Mouse (Mus musculus) v-Abl transformed pro-B cells (cell line): ENCODE results near the gene Prkch.

Source experiments
- in situ Hi-C, 2 experiments: fragments of 400-800 bp; cut with MboI; formaldehyde crosslinking; loops; one replicate each; pipeline ENCODE4 v1.15.1; 2025; ENCODE audit not compliant: unreplicated experiment in 2 of 2

The Prkch gene

GRCm38 (mm10) chr12:73584610-73585240, at the start of gene Prkch:
Prkch (plus strand) TSS chr12:73584796.
- in situ Hi-C loops, result loop anchor here in 1 of 2 experiments (25.0 kb wide), 1 partner anchor 1703 kb away; no protein-coding TSS in a partner anchor

DNA sequence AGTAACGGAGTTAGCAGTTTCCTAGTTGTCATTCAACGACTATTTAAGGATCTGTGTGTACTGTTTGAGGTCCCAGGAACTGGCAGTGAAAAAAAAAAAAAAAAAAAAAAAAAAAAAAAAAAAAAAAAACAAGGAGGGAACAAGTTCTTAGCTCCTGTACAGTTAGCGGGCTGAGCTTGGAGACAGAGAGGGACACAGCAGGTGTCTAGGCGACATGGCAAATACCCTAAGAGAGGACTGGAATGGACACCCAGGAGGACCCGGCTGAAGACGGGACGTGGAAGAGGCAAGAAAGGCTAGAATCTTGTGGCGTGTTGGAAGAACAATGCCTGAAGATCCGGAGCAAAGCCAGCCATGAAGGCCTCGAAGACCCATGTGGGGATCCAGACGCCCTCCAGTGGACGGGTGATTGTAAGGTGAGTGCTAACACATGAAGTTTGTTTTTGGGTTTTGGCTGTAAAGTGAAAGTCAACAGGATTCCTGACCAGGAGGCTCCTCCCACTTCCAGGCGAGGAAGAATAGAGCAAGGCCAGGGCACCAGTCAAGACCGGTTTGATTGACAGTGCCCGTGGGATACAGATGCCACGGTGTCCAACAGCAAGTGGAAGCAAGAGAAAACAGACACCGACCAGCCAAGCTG, 47.0 kb upstream of the Prkch start:
- in situ Hi-C loops, result loop anchor here (10.0 to 25.0 kb wide), 3 partner anchors 750 to 1450 kb away; partner anchors contain the start of genes Jkamp (in 2 of the 2) and L3hypdh (in 2 of the 2)

- in situ Hi-C loops, result loop anchor here (10.0 to 25.0 kb wide), 3 partner anchors 749 to 1451 kb away; partner anchors contain the start of genes Jkamp (in 2 of the 2) and L3hypdh (in 2 of the 2)
These were observed 46.5 kb upstream of the Prkch start for GRCm38 (mm10) chr12:73538139-73538508.

GRCm38 (mm10) chr12:73539151-73539550, 45.4 kb upstream of the Prkch start:
- in situ Hi-C loops, result loop anchor here (10.0 to 25.0 kb wide), 3 partner anchors 748 to 1452 kb away; partner anchors contain the start of genes Jkamp (in 2 of the 2) and L3hypdh (in 2 of the 2)

- in situ Hi-C loops, result loop anchor here (25.0 kb wide), 2 partner anchors 747 to 1453 kb away; partner anchors contain the start of genes Jkamp (in 2 of the 2) and L3hypdh (in 2 of the 2)
These were observed 44.2 kb upstream of the Prkch start for GRCm38 (mm10) chr12:73540402-73540801.

DNA sequence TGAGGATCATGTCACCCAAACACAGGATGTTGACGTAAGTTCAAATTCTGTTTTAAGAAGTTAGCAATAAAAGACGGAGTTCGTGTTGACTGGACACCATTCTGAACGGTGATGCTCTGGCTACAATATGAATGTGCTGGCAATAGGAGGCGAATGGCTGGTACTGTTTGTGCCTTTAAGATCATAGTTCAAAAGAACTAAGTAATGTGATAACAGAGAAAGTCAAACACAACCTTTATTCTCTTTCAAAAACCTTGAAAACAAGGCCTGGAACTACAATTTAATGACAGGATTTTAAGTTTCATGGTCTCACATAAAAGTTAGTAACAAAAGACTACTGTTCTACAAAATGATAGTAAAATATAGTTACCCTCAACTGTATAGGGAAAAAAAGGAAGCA, 41.4 kb upstream of the Prkch start:
- in situ Hi-C loops, result loop anchor here (25.0 kb wide), 2 partner anchors 744 to 1456 kb away; partner anchors contain the start of genes Jkamp (in 2 of the 2) and L3hypdh (in 2 of the 2)

DNA sequence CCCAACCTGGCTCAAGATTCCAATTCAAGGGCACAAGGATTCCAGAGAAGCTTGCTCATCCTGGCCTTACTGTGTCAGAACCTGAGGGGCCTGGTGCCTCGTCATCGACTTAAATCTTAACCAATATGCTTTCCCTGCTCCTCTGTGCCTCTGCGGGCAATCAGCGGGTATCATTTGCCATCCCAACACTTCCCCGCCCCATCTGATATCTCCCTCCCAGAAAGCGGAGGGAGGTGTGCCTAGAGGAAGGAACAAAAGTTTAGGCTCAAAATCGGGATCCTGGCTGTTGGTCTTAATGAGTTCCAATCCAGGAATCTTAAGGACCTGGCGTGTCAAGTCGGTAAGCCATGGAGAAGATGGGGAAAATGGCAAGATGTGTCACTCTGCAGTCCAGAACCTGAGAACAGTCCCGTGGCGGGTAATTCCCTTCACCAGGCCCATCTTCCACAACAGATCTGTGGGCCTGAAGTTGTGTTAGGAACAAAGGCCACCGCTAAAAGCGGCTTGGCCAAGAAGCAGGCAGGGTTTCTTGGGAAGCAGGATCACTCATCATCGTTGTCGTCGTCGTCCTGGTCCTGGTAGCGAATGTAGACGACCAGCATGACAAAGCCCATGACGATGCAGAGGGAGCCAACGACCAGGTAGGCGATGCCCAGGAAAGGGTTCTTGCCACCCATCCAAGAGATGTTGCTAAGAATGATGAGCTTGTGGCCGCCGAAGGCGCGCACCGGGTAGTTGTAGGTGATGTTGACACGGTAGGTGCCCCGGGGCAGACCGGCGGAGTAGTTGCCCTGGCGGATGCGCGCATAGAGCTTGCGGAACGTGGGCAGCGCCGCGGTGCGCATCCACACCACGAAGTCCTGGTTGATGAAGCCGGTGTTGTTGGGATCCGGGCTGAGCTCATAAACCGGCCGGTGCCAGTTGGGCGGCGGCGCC, 39.6 kb upstream of the Prkch start:
- in situ Hi-C loops, result loop anchor here (25.0 kb wide), 2 partner anchors 742 to 1458 kb away; partner anchors contain the start of genes Jkamp (in 2 of the 2) and L3hypdh (in 2 of the 2)

GRCm38 (mm10) chr12:73545672-73546085, 38.9 kb upstream of the Prkch start:
- in situ Hi-C loops, result loop anchor here (25.0 kb wide), 2 partner anchors 742 to 1458 kb away; partner anchors contain the start of genes Jkamp (in 2 of the 2) and L3hypdh (in 2 of the 2)

DNA sequence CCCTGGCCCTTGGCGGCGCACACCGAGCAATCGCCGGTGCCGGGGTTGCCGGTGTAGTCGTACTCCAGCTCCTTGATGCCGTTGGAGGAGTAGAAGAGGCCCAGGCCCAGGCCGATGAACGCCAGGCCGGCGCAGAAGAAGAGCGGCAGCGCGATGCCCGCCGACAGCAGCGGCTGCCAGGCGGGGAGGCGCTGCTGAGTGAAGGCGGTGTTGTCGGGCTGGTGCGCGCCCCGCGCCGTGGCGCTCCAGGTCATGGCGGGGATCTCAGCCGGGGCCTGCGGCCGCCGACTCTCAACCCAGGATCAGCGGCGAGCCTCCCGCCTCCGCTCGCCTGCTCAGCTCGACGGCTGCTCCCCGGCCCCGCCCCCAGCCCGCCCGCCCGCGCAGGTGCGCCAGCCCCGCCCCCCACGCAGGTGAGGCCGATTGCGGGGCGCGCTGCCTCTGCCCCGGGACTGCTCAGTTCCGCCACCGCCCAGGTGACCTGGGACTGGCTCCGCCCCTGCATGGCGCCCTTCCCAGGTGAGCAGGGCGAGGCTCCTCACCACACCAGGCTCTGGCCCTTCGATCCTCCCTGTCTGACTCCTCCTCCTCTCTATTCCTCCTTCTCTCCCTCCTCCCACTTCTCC, 38.4 kb upstream of the Prkch start, which contains the start of gene Tmem30b:
Gene Tmem30b (minus strand): TSS at position 307 of the 626 bp plus-strand sequence.
- in situ Hi-C loops, result loop anchor here (25.0 kb wide), 2 partner anchors 741 to 1459 kb away; partner anchors contain the start of genes Jkamp (in 2 of the 2) and L3hypdh (in 2 of the 2)

DNA sequence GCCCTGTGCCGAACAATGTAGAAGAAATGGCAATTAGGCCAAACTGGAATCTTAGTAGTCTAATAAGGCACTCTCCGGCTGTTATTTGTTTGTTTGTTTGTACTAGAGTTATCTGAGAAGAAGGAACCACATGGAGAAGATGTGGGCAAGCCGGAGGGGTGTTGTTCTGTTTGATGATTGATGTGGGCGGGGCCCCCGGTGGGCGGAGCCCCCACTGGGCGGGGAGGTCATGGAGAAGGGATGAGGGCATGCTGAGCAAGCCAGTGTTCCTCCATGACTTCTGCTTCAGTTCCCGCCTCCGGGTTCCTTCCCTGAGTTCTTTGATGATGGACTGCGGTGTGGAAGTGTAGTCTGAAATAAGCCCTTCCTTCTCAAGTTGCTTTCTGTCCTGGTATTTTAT, 37.0 kb upstream of the Prkch start:
- in situ Hi-C loops, result loop anchor here (25.0 kb wide), 2 partner anchors 740 to 1460 kb away; partner anchors contain the start of genes Jkamp (in 2 of the 2) and L3hypdh (in 2 of the 2)

- in situ Hi-C loops, result loop anchor here (25.0 kb wide), 2 partner anchors 739 to 1461 kb away; partner anchors contain the start of genes Jkamp (in 2 of the 2) and L3hypdh (in 2 of the 2)
These were observed 36.3 kb upstream of the Prkch start for GRCm38 (mm10) chr12:73548259-73548658.

- in situ Hi-C loops, result loop anchor here in 1 of 2 experiments (10.0 kb wide), 1 partner anchor 709 kb away; no protein-coding TSS in a partner anchor
These were observed 30.4 kb upstream of the Prkch start for GRCm38 (mm10) chr12:73554155-73554554.

DNA sequence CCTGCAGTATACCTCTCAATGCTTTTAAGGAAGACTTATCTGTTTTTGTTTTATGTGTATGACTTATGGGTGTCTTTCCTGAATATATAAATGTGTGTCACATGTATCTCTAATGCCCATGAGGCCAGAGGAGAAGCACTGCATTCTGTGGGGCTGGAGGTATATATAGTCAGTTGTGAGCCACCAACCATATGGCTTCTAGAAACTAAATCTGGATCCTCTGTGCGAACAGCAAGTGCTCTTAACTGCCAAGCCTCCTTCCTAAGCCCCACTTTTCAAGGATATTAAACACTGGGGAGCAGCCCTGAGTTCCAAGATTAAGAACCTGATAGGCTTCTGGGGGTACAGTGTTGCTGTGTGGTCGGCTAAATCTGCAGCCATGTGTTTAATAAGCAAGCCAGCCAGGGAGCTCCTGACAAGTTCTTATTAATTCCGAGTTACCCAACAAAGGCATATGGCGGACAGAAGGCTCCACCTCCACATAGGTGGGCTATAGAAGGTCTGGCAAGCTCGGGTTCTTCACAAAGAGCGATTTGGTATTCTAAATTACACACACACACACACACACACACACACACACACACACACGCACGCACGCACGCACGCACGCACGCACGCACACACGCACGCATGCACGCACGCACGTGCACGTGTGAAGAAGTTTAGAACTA, 25.9 kb upstream of the Prkch start:
- in situ Hi-C loops, result loop anchor here (5.0 to 10.0 kb wide), 3 partner anchors 439 to 714 kb away; partner anchors contain the start of gene Syt16 (in 1 of the 2)

DNA sequence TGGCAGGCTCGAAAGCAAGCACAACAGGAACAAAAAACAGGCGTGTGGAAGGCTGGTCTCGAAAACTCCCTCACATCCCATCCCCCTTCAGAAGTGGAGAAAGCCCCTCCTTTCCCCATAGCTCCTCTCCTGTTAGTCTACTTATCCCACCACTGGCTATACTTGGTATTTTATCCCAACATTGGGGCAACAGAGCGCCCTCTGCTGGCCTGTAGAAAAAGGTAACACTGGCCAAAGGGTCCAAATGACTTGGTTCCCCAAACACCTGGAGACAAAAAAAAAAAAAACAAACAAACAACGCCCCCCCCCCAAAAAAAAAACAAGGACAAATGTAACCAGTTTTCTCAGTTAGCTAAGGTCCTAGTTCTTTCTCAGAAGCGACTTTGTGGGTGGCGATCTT, 24.5 kb upstream of the Prkch start:
- in situ Hi-C loops, result loop anchor here in 1 of 2 experiments (5.0 kb wide), 2 partner anchors 137 to 427 kb away; no protein-coding TSS in a partner anchor

- in situ Hi-C loops, result loop anchor here in 1 of 2 experiments (5.0 kb wide), 2 partner anchors 134 to 424 kb away; no protein-coding TSS in a partner anchor
These were observed 21.5 kb upstream of the Prkch start for GRCm38 (mm10) chr12:73563122-73563521.

- in situ Hi-C loops, result loop anchor here in 1 of 2 experiments (5.0 kb wide), 2 partner anchors 133 to 423 kb away; no protein-coding TSS in a partner anchor
These were observed 20.4 kb upstream of the Prkch start for GRCm38 (mm10) chr12:73564176-73564575.

- in situ Hi-C loops, result loop anchor here (5.0 kb wide), 3 partner anchors 127 to 422 kb away; no protein-coding TSS in a partner anchor
These were observed 19.6 kb upstream of the Prkch start for GRCm38 (mm10) chr12:73564795-73565619.
